Mouse (Mus musculus) heart, postnatal 14 days (tissue): ENCODE measurements around the gene H2al1h. TPM values are rescaled to one million over a fixed set of nuclear protein-coding genes. Genes with fewer than 3 reads are reported as not detected.

Experiments
- total RNA-seq, 2 experiments: library from RNA; stranded (reverse); gene quantifications; 2 replicates each; pipeline ENCODE4 v1.2.3; 2021

The H2al1h gene
- total RNA-seq, 2 experiments from 2014 or later = not detected

Other genes starting within 250 kb of the H2al1h start
- not detected for gene H2al1a, start 22.2 kb upstream of the H2al1h start, total RNA-seq
- not detected for gene H2al1b, start 19.1 kb upstream of the H2al1h start, total RNA-seq
- gene H2al1c, start 15.8 kb upstream of the H2al1h start, total RNA-seq = not detected
- not detected for gene H2al1d, start 12.7 kb upstream of the H2al1h start, total RNA-seq
- gene H2al1e, start 9.6 kb upstream of the H2al1h start, total RNA-seq = not detected
- not detected for gene H2al1f, start 6.3 kb upstream of the H2al1h start, total RNA-seq
- gene H2al1g, start 3.2 kb upstream of the H2al1h start, total RNA-seq = not detected
- gene H2al1i, start 3.2 kb downstream of the H2al1h start, total RNA-seq = not detected
- not detected for gene H2al1j, start 6.3 kb downstream of the H2al1h start, total RNA-seq